Mouse (Mus musculus) spleen, postnatal 0 days (tissue): ENCODE measurements around the gene Olfr978. TPM values are rescaled to one million over a fixed set of nuclear protein-coding genes. Genes with fewer than 3 reads are reported as not detected.

Source experiments
- polyA plus RNA-seq: library from polyadenylated mRNA; unstranded; fragments of >200 nt; fragmentation: Nextera tagmentation; extraction: Ambion mirVana; gene quantifications from 2 replicates; pipeline ENCODE4 v1.2.1, GENCODE M21; 2015

Olfr978 gene
- not detected in 2 replicates for polyA plus RNA-seq

DNA sequence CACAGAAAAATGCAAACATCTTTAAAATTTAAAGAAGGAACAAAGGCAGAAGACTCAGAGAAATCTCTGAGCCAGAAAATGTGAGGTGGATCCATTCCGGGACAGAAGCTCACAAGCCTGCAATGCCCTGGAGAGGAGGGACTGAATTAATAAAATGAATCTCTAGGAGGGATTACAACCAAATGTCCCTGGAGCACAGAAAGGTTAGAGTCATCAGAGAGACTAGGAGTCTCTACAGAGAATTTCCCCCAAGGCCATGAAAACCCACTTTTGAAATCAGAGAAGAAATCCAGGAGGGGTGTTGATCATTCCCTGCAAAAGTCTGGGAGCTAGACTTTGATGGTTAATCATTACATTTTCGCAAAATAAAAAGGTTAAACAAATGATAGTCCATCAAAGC is at the start of gene Olfr978:
TSS of gene Olfr978 (plus strand) at position 301 of the 400 bp plus-strand sequence.

DNA sequence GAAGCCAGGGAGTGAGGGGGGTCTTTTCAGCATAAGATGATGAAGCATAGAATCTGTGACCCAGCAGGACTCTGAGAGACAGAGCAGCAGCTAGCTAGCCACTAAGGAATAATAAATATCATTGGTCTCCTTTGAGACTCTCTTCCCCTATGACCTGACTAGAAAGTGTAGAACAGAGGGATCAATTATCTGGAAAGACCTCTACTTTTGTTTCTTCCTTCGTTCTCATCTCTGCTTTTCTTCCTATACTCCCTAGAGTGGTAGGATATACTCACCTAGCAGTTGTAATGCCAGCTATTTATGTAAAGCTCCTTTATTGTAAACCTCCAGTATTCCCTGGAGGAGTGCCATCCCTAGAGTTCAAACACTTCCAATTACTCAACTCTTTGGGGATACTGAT is 40.0 kb upstream of the Olfr978 start, which contains the start of gene Olfr975:
TSS of gene Olfr975 (minus strand) at position 101 of the 400 bp plus-strand sequence.

DNA sequence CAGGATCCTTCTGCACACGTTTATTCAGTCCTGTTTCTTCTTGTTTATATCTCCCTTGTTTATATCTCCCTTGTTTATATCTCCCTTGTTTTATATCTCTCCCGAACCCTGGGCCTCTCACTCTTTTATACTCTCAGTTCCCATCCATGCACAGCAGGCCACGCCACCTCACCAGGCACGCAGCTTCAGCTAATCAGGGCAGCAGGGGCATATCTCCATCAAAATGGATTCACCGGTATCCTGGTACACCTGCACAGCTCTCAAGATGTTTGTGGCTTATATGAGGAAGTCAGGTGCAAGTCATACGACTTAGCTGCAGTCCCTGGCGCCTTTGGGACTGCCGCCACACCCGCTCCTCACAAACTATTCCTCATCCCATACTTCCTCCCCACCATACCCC is 30.9 kb upstream of the Olfr978 start, which contains the start of gene Olfr976:
TSS of gene Olfr976 (minus strand) at position 101 of the 400 bp plus-strand sequence.

DNA sequence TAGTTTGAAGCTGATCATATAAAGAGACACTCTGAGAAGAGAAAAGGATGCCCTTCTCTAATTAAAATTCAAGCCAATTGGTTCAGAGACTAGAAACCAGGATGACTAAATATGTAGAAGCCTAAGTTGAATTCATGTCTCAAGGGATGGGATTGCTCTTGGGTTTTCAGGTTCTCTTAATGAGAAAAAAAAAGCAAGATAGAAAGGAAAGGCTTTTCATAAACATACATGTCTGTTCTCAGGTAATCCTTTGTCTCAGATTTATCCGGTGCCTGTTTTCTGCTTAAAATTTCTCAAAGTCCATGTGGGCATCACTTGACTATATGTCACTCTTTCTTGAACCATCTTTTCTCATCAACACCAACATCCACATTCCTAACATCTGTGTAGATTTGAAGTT is 11.5 kb downstream of the Olfr978 start, which contains the start of gene Olfr979:
TSS of gene Olfr979 (minus strand) at position 101 of the 400 bp plus-strand sequence.

DNA sequence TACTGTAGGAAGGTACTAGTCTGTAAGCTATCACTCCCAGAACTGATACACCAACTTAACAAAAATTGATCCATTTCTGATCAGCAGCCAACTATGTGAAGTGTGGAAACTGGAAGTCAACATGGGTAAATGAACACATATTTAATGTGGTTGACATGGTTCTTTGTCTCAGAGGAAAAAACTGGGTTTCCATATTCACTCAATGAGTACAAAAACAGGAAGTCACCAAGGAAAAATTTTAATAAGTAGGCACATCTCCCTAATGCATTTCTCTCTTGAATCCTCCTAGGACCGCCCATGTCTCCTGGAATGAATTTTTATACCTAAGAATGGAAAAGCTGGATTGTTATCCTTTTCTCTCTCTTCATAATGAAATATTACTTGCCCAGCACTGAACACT is 17.6 kb downstream of the Olfr978 start, which contains the start of gene Olfr980:
TSS of gene Olfr980 (minus strand) at position 101 of the 400 bp plus-strand sequence.

DNA sequence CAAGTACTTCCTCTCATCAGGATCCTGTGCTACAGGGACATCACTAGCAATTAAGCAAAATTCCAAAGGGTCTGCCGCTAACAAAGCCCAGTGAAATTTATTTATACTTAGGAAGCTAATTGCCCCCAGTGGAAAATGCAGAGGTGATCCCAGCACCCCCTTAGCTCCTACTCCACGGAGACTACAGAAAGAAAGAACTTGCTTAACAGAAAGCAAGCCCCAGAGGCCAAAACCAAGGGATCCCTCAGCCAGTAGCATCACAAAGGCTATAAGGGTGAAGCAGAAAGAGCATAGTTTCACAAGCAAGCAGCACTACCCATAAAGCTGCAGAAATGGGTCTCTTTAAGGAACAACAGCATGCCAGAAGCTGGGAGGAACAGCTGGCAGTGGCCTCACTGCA is 29.3 kb downstream of the Olfr978 start, which contains the start of gene Olfr981:
TSS of gene Olfr981 (plus strand) at position 301 of the 400 bp plus-strand sequence.

Other genes with a start within 250 kb of the Olfr978 start
- gene Olfr967, start 245.9 kb upstream of the Olfr978 start, polyA plus RNA-seq, result not detected in 2 replicates
- not detected in 2 replicates for gene Olfr968, start 208.9 kb upstream of the Olfr978 start, polyA plus RNA-seq
- not detected in 2 replicates for gene Olfr969, start 201.2 kb upstream of the Olfr978 start, polyA plus RNA-seq
- not detected in 2 replicates for gene Olfr970, start 183.3 kb upstream of the Olfr978 start, polyA plus RNA-seq
- not detected in 2 replicates for gene Olfr971, start 155.2 kb upstream of the Olfr978 start, polyA plus RNA-seq
- not detected in 2 replicates for gene Olfr972, start 125.7 kb upstream of the Olfr978 start, polyA plus RNA-seq
- gene Olfr229, start 84.8 kb upstream of the Olfr978 start, polyA plus RNA-seq, result not detected in 2 replicates
- gene Olfr974, start 54.6 kb upstream of the Olfr978 start, polyA plus RNA-seq, result not detected in 2 replicates
- gene Olfr975, start 40.1 kb upstream of the Olfr978 start, polyA plus RNA-seq, result not detected in 2 replicates
- gene Olfr976, start 31.0 kb upstream of the Olfr978 start, polyA plus RNA-seq, result not detected in 2 replicates
- not detected in 2 replicates for gene Olfr979, start 11.4 kb downstream of the Olfr978 start, polyA plus RNA-seq
- not detected in 2 replicates for gene Olfr980, start 17.5 kb downstream of the Olfr978 start, polyA plus RNA-seq
- not detected in 2 replicates for gene Olfr981, start 29.4 kb downstream of the Olfr978 start, polyA plus RNA-seq
- not detected in 2 replicates for gene Olfr982, start 81.7 kb downstream of the Olfr978 start, polyA plus RNA-seq
- not detected in 2 replicates for gene Olfr983, start 101.5 kb downstream of the Olfr978 start, polyA plus RNA-seq
- not detected in 2 replicates for gene Olfr984, start 122.1 kb downstream of the Olfr978 start, polyA plus RNA-seq
- gene Olfr985, start 138.1 kb downstream of the Olfr978 start, polyA plus RNA-seq, result not detected in 2 replicates
- gene Tmem225, start 156.0 kb downstream of the Olfr978 start, polyA plus RNA-seq, result not detected in 2 replicates
- not detected in 2 replicates for gene Olfr986, start 188.8 kb downstream of the Olfr978 start, polyA plus RNA-seq
- gene Zfp202, start 200.2 kb downstream of the Olfr978 start, polyA plus RNA-seq, result 0.90 and 1.0 TPM in 2 replicates